Mouse (Mus musculus): ENCODE results near the gene Larp7. TPM values are rescaled to one million over a fixed set of nuclear protein-coding genes. Genes with fewer than 3 reads are reported as not detected.

Gene Larp7
- polyA plus RNA-seq, 1 experiment from 2014 or later: 29.3 TPM

- Histone ChIP-seq H3K4me3 (replicated peaks; ENCODE audit: low read depth, low read length) (no peak overlapping the region), H3K4me1 (ENCODE audit: control insufficient read depth, insufficient read depth, low read length) (0 out of 2 replicates have a peak, but pooled peaks cover 1% of the 10 kb centered on the region), H3K9me3 (ENCODE audit: control insufficient read depth, low read length) (no peaks in the 10 kb centered on the region), H3K9ac (replicated peaks; ENCODE audit: low read length) (no peak overlapping the region), H3K36me3 (ENCODE audit: control insufficient read depth, insufficient read depth, low read length) (no peaks in the 10 kb centered on the region), H3K27me3 (ENCODE audit: control insufficient read depth, insufficient read depth, low read length) (no peaks in the 10 kb centered on the region), H3K27ac (replicated peaks; ENCODE audit: low read depth, low read length) (no peak overlapping the region), H3K4me2 (ENCODE audit: low read length) (no peak overlapping the region)
- DNase-seq (no peak), ATAC-seq (ENCODE audit: low FRiP score, low TSS enrichment) (no peak)
- WGBS: 84% methylated on average over 8 of the region's 8 CpGs
Measured at GRCm38 (mm10) chr3:127525188-127525819, 27.8 kb downstream of the Larp7 start.

- Histone ChIP-seq H3K9me3 (ENCODE audit: control insufficient read depth, low read length) (no peaks in the 10 kb centered on the region), H3K27ac (replicated peaks; ENCODE audit: low read depth, low read length) (no peak overlapping the region), H3K4me2 (ENCODE audit: low read length) (no peak overlapping the region), H3K27me3 (ENCODE audit: control insufficient read depth, insufficient read depth, low read length) (no peaks in the 10 kb centered on the region), H3K4me1 (ENCODE audit: control insufficient read depth, insufficient read depth, low read length) (no peaks in the 10 kb centered on the region), H3K4me3 (replicated peaks; ENCODE audit: low read depth, low read length) (no peak overlapping the region), H3K36me3 (ENCODE audit: control insufficient read depth, insufficient read depth, low read length) (no peaks in the 10 kb centered on the region), H3K9ac (replicated peaks; ENCODE audit: low read length) (no peak overlapping the region)
- 90% methylated on average over 10 of the region's 10 CpGs for WGBS
- ATAC-seq (ENCODE audit: low FRiP score, low TSS enrichment) (no peak), DNase-seq (no peak)
Measured at GRCm38 (mm10) chr3:127521156-127521555, 32.0 kb downstream of the Larp7 start.

- Histone ChIP-seq H3K4me3 (replicated peaks; ENCODE audit: low read depth, low read length) (no peak overlapping the region), H3K9ac (replicated peaks; ENCODE audit: low read length) (no peak overlapping the region), H3K27ac (replicated peaks; ENCODE audit: low read depth, low read length) (no peak overlapping the region), H3K4me1 (ENCODE audit: control insufficient read depth, insufficient read depth, low read length) (no peaks in the 10 kb centered on the region), H3K9me3 (ENCODE audit: control insufficient read depth, low read length) (no peaks in the 10 kb centered on the region), H3K27me3 (ENCODE audit: control insufficient read depth, insufficient read depth, low read length) (no peaks in the 10 kb centered on the region), H3K36me3 (ENCODE audit: control insufficient read depth, insufficient read depth, low read length) (no peaks in the 10 kb centered on the region), H3K4me2 (ENCODE audit: low read length) (no peak overlapping the region)
- DNase-seq: no peak
- WGBS: 87% methylated on average over 6 of the region's 6 CpGs
- no peak for ATAC-seq (ENCODE audit: low FRiP score, low TSS enrichment)
Measured at GRCm38 (mm10) chr3:127520300-127520699, 32.8 kb downstream of the Larp7 start.

GRCm38 (mm10) chr3:127515251-127515650 is 37.9 kb downstream of the Larp7 start:
- no peaks in the 10 kb centered on the region for H3K9me3 ChIP-seq (ENCODE audit: control insufficient read depth, low read length)
- H3K4me2 ChIP-seq (ENCODE audit: low read length): no peak overlapping the region
- ATAC-seq (ENCODE audit: low FRiP score, low TSS enrichment): no peak
- DNase-seq: no peak
- 100% methylated on average over 1 of the region's 1 CpGs for WGBS
- H3K27me3 ChIP-seq (ENCODE audit: control insufficient read depth, insufficient read depth, low read length): no peaks in the 10 kb centered on the region
- H3K9ac ChIP-seq (replicated peaks; ENCODE audit: low read length): no peak overlapping the region
- no peak overlapping the region for H3K4me3 ChIP-seq (replicated peaks; ENCODE audit: low read depth, low read length)
- no peaks in the 10 kb centered on the region for H3K4me1 ChIP-seq (ENCODE audit: control insufficient read depth, insufficient read depth, low read length)
- H3K36me3 ChIP-seq (ENCODE audit: control insufficient read depth, insufficient read depth, low read length): no peaks in the 10 kb centered on the region
- no peak overlapping the region for H3K27ac ChIP-seq (replicated peaks; ENCODE audit: low read depth, low read length)

GRCm38 (mm10) chr3:127513699-127514098 is 39.5 kb downstream of the Larp7 start:
- Histone ChIP-seq H3K4me1 (ENCODE audit: control insufficient read depth, insufficient read depth, low read length) (no peaks in the 10 kb centered on the region), H3K9ac (replicated peaks; ENCODE audit: low read length) (no peak overlapping the region), H3K4me3 (replicated peaks; ENCODE audit: low read depth, low read length) (no peak overlapping the region), H3K9me3 (ENCODE audit: control insufficient read depth, low read length) (no peaks in the 10 kb centered on the region), H3K36me3 (ENCODE audit: control insufficient read depth, insufficient read depth, low read length) (no peaks in the 10 kb centered on the region), H3K27me3 (ENCODE audit: control insufficient read depth, insufficient read depth, low read length) (no peaks in the 10 kb centered on the region), H3K27ac (replicated peaks; ENCODE audit: low read depth, low read length) (no peak overlapping the region), H3K4me2 (ENCODE audit: low read length) (no peak overlapping the region)
- no peak for DNase-seq
- WGBS: 80% methylated on average over 2 of the region's 2 CpGs
- ATAC-seq (ENCODE audit: low FRiP score, low TSS enrichment): no peak

GRCm38 (mm10) chr3:127512794-127513335 is 40.3 kb downstream of the Larp7 start:
- H3K9ac ChIP-seq (replicated peaks; ENCODE audit: low read length): no peak overlapping the region
- H3K4me2 ChIP-seq (ENCODE audit: low read length): no peak overlapping the region
- no peaks in the 10 kb centered on the region for H3K4me1 ChIP-seq (ENCODE audit: control insufficient read depth, insufficient read depth, low read length)
- DNase-seq: no peak
- no peak overlapping the region for H3K4me3 ChIP-seq (replicated peaks; ENCODE audit: low read depth, low read length)
- H3K36me3 ChIP-seq (ENCODE audit: control insufficient read depth, insufficient read depth, low read length): no peaks in the 10 kb centered on the region
- ATAC-seq (ENCODE audit: low FRiP score, low TSS enrichment): no peak
- H3K9me3 ChIP-seq (ENCODE audit: control insufficient read depth, low read length): no peaks in the 10 kb centered on the region
- no peaks in the 10 kb centered on the region for H3K27me3 ChIP-seq (ENCODE audit: control insufficient read depth, insufficient read depth, low read length)
- 78% methylated on average over 15 of the region's 15 CpGs for WGBS
- no peak overlapping the region for H3K27ac ChIP-seq (replicated peaks; ENCODE audit: low read depth, low read length)

GRCm38 (mm10) chr3:127511786-127512746 is 41.1 kb downstream of the Larp7 start:
- H3K27me3 ChIP-seq (ENCODE audit: control insufficient read depth, insufficient read depth, low read length): no peaks in the 10 kb centered on the region
- H3K4me3 ChIP-seq (replicated peaks; ENCODE audit: low read depth, low read length): no peak overlapping the region
- H3K4me1 ChIP-seq (ENCODE audit: control insufficient read depth, insufficient read depth, low read length): no peaks in the 10 kb centered on the region
- ATAC-seq (ENCODE audit: low FRiP score, low TSS enrichment) (no peak), DNase-seq (no peak)
- 84% methylated on average over 12 of the region's 12 CpGs for WGBS
- no peak overlapping the region for H3K4me2 ChIP-seq (ENCODE audit: low read length)
- H3K27ac ChIP-seq (replicated peaks; ENCODE audit: low read depth, low read length): no peak overlapping the region
- no peaks in the 10 kb centered on the region for H3K36me3 ChIP-seq (ENCODE audit: control insufficient read depth, insufficient read depth, low read length)
- no peak overlapping the region for H3K9ac ChIP-seq (replicated peaks; ENCODE audit: low read length)
- no peaks in the 10 kb centered on the region for H3K9me3 ChIP-seq (ENCODE audit: control insufficient read depth, low read length)

GRCm38 (mm10) chr3:127507878-127508783 is 45.0 kb downstream of the Larp7 start:
- H3K36me3 ChIP-seq (ENCODE audit: control insufficient read depth, insufficient read depth, low read length): no peaks in the 10 kb centered on the region
- 0 out of 2 replicates have a peak, but pooled peaks cover 2% of the 10 kb centered on the region for H3K9me3 ChIP-seq (ENCODE audit: control insufficient read depth, low read length)
- 76% methylated on average over 15 of the region's 15 CpGs for WGBS
- no peak overlapping the region for H3K4me2 ChIP-seq (ENCODE audit: low read length)
- H3K9ac ChIP-seq (replicated peaks; ENCODE audit: low read length): no peak overlapping the region
- no peaks in the 10 kb centered on the region for H3K27me3 ChIP-seq (ENCODE audit: control insufficient read depth, insufficient read depth, low read length)
- H3K27ac ChIP-seq (replicated peaks; ENCODE audit: low read depth, low read length): no peak overlapping the region
- no peak overlapping the region for H3K4me3 ChIP-seq (replicated peaks; ENCODE audit: low read depth, low read length)
- no peak for ATAC-seq (ENCODE audit: low FRiP score, low TSS enrichment)
- no peak for DNase-seq
- H3K4me1 ChIP-seq (ENCODE audit: control insufficient read depth, insufficient read depth, low read length): no peaks in the 10 kb centered on the region

All from midbrain, embryonic 14.5 days (tissue).